Mouse (Mus musculus): ENCODE measurements at regions not wholly inside any gene's neighbourhood (a gene's known extent, or its start where the extent isn't known, plus 50 kb on each side); places are given as distances from the start of the nearest gene placed in this dataset.

- 58% methylated on average over 5 of the region's 5 CpGs for WGBS
These were observed 79.2 kb downstream of the Sox9 start for GRCm38 (mm10) chr11:112861233-112861632.

GRCm38 (mm10) chr11:112865836-112866235, 83.8 kb downstream of the Sox9 start:
- peaks cover 19% of the 10 kb centered on the region for H3K4me1 ChIP-seq
- no peak overlapping the region for H3K4me2 ChIP-seq
- no peak overlapping the region for H3K4me3 ChIP-seq (replicated peaks)
- H3K27me3 ChIP-seq (replicated peaks) = 0 out of 2 replicates have a peak, but pooled peaks cover 3% of the 10 kb centered on the region
- no peak for ATAC-seq (ENCODE audit: low FRiP score)
- WGBS = 91% methylated on average over 9 of the region's 9 CpGs
- H3K9me3 ChIP-seq (replicated peaks) = no peaks in the 10 kb centered on the region
- H3K27ac ChIP-seq (replicated peaks) = no peak overlapping the region
- no peaks in the 10 kb centered on the region for H3K36me3 ChIP-seq
- H3K9ac ChIP-seq (replicated peaks) = no peak overlapping the region

More at GRCm38 (mm10) chr11:112861233-112861632, 79.2 kb downstream of the Sox9 start:
- ATAC-seq (ENCODE audit: low FRiP score) = no peak
- peaks cover 10% of the 10 kb centered on the region for H3K4me1 ChIP-seq
- no peaks in the 10 kb centered on the region for H3K9me3 ChIP-seq (replicated peaks)
- H3K4me2 ChIP-seq = no peak overlapping the region
- H3K36me3 ChIP-seq = no peaks in the 10 kb centered on the region
- H3K4me3 ChIP-seq (replicated peaks) = no peak overlapping the region
- no peak overlapping the region for H3K27ac ChIP-seq (replicated peaks)
- no peak overlapping the region for H3K9ac ChIP-seq (replicated peaks)
- H3K27me3 ChIP-seq (replicated peaks) = 0 out of 2 replicates have a peak, but pooled peaks cover 3% of the 10 kb centered on the region

- no peak overlapping the region for H3K9ac ChIP-seq (replicated peaks)
- H3K4me2 ChIP-seq = peak overlapping the region; percentile 51
- no peaks in the 10 kb centered on the region for H3K9me3 ChIP-seq (replicated peaks)
- H3K27me3 ChIP-seq (replicated peaks) = 0 out of 2 replicates have a peak, but pooled peaks cover 3% of the 10 kb centered on the region
- peaks cover 48% of the 10 kb centered on the region for H3K4me1 ChIP-seq
- H3K27ac ChIP-seq (replicated peaks) = peak overlapping the region; percentile 63
- no peaks in the 10 kb centered on the region for H3K36me3 ChIP-seq
- 24% methylated on average over 5 of the region's 5 CpGs for WGBS
- ATAC-seq (ENCODE audit: low FRiP score) = no peak
- no peak overlapping the region for H3K4me3 ChIP-seq (replicated peaks)
These were observed 87.5 kb downstream of the Sox9 start for GRCm38 (mm10) chr11:112869571-112869970.

GRCm38 (mm10) chr11:112870201-112871035, 88.4 kb downstream of the Sox9 start:
- Histone ChIP-seq H3K4me2 (peak overlapping the region; percentile 51), H3K4me1 (peaks cover 48% of the 10 kb centered on the region), H3K27ac (replicated peaks) (peak overlapping the region; percentile 63), H3K36me3 (no peaks in the 10 kb centered on the region), H3K9me3 (replicated peaks) (no peaks in the 10 kb centered on the region), H3K27me3 (replicated peaks) (no peaks in the 10 kb centered on the region), H3K9ac (replicated peaks) (0 out of 2 replicates have a peak overlapping the region, but pooled peaks have one; percentile 17), H3K4me3 (replicated peaks) (0 out of 2 replicates have a peak overlapping the region, but pooled peaks have one; percentile 4)
- 2% methylated on average over 17 of the region's 17 CpGs for WGBS
- peak; percentile 61; the same call in 1 of the 2 replicates for ATAC-seq (ENCODE audit: low FRiP score)

GRCm38 (mm10) chr11:112872677-112873367, 90.8 kb downstream of the Sox9 start:
- H3K4me2 ChIP-seq = peak overlapping the region; percentile 11; the same call in 1 of the 2 replicates
- no peaks in the 10 kb centered on the region for H3K27me3 ChIP-seq (replicated peaks)
- H3K36me3 ChIP-seq = no peaks in the 10 kb centered on the region
- peak overlapping the region; percentile 82 for H3K27ac ChIP-seq (replicated peaks)
- 18% methylated on average over 11 of the region's 11 CpGs for WGBS
- no peak overlapping the region for H3K4me3 ChIP-seq (replicated peaks)
- H3K4me1 ChIP-seq = peaks cover 48% of the 10 kb centered on the region
- ATAC-seq (ENCODE audit: low FRiP score) = peak; percentile 67
- H3K9me3 ChIP-seq (replicated peaks) = no peaks in the 10 kb centered on the region
- no peak overlapping the region for H3K9ac ChIP-seq (replicated peaks)

GRCm38 (mm10) chr11:112874239-112874638, 92.2 kb downstream of the Sox9 start:
- Histone ChIP-seq H3K27ac (replicated peaks) (no peak overlapping the region), H3K4me1 (peaks cover 48% of the 10 kb centered on the region), H3K9ac (replicated peaks) (no peak overlapping the region), H3K4me3 (replicated peaks) (no peak overlapping the region), H3K36me3 (no peaks in the 10 kb centered on the region), H3K27me3 (replicated peaks) (no peaks in the 10 kb centered on the region), H3K4me2 (no peak overlapping the region), H3K9me3 (replicated peaks) (no peaks in the 10 kb centered on the region)
- no peak for ATAC-seq (ENCODE audit: low FRiP score)
- 80% methylated on average over 11 of the region's 11 CpGs for WGBS

- H3K36me3 ChIP-seq = no peaks in the 10 kb centered on the region
- H3K9ac ChIP-seq (replicated peaks) = no peak overlapping the region
- no peak overlapping the region for H3K4me3 ChIP-seq (replicated peaks)
- H3K27ac ChIP-seq (replicated peaks) = no peak overlapping the region
- no peaks in the 10 kb centered on the region for H3K9me3 ChIP-seq (replicated peaks)
- no peaks in the 10 kb centered on the region for H3K27me3 ChIP-seq (replicated peaks)
- no peak for ATAC-seq (ENCODE audit: low FRiP score)
- H3K4me2 ChIP-seq = no peak overlapping the region
- 40% methylated on average over 8 of the region's 8 CpGs for WGBS
- H3K4me1 ChIP-seq = peaks cover 30% of the 10 kb centered on the region
These were observed 94.2 kb downstream of the Sox9 start for GRCm38 (mm10) chr11:112876226-112876625.

GRCm38 (mm10) chr11:112878436-112878835, 96.4 kb downstream of the Sox9 start:
- H3K4me3 ChIP-seq (replicated peaks) = no peak overlapping the region
- no peaks in the 10 kb centered on the region for H3K27me3 ChIP-seq (replicated peaks)
- H3K4me1 ChIP-seq = 0 out of 2 replicates have a peak, but pooled peaks cover 8% of the 10 kb centered on the region
- no peaks in the 10 kb centered on the region for H3K36me3 ChIP-seq
- no peak overlapping the region for H3K4me2 ChIP-seq
- H3K27ac ChIP-seq (replicated peaks) = no peak overlapping the region
- H3K9ac ChIP-seq (replicated peaks) = no peak overlapping the region
- no peak for ATAC-seq (ENCODE audit: low FRiP score)
- H3K9me3 ChIP-seq (replicated peaks) = no peaks in the 10 kb centered on the region

- Histone ChIP-seq H3K4me3 (replicated peaks) (no peak overlapping the region), H3K9ac (replicated peaks) (no peak overlapping the region)
- ATAC-seq (ENCODE audit: low FRiP score) = no peak
These were observed 98.7 kb downstream of the Sox9 start for GRCm38 (mm10) chr11:112880736-112881135.

GRCm38 (mm10) chr11:112885336-112885940, 103.4 kb downstream of the Sox9 start:
- no peak; the same call in 1 of the 2 replicates for ATAC-seq (ENCODE audit: low FRiP score)
- no peaks in the 10 kb centered on the region for H3K27me3 ChIP-seq (replicated peaks)
- H3K9me3 ChIP-seq (replicated peaks) = no peaks in the 10 kb centered on the region
- H3K4me1 ChIP-seq = no peaks in the 10 kb centered on the region
- H3K9ac ChIP-seq (replicated peaks) = no peak overlapping the region
- no peak overlapping the region for H3K4me2 ChIP-seq
- no peak overlapping the region for H3K27ac ChIP-seq (replicated peaks)
- no peak overlapping the region for H3K4me3 ChIP-seq (replicated peaks)
- no peaks in the 10 kb centered on the region for H3K36me3 ChIP-seq
- 4% methylated on average over 9 of the region's 9 CpGs for WGBS

More at GRCm38 (mm10) chr11:112880736-112881135, 98.7 kb downstream of the Sox9 start:
- H3K27me3 ChIP-seq (replicated peaks) = no peaks in the 10 kb centered on the region
- no peaks in the 10 kb centered on the region for H3K4me1 ChIP-seq
- no peak overlapping the region for H3K4me2 ChIP-seq
- no peaks in the 10 kb centered on the region for H3K9me3 ChIP-seq (replicated peaks)
- H3K27ac ChIP-seq (replicated peaks) = no peak overlapping the region
- H3K36me3 ChIP-seq = no peaks in the 10 kb centered on the region
- 94% methylated on average over 3 of the region's 3 CpGs for WGBS

GRCm38 (mm10) chr11:112886139-112886538, 104.1 kb downstream of the Sox9 start:
- Histone ChIP-seq H3K4me2 (no peak overlapping the region), H3K27ac (replicated peaks) (no peak overlapping the region), H3K27me3 (replicated peaks) (no peaks in the 10 kb centered on the region), H3K4me1 (no peaks in the 10 kb centered on the region), H3K9me3 (replicated peaks) (no peaks in the 10 kb centered on the region), H3K4me3 (replicated peaks) (no peak overlapping the region), H3K9ac (replicated peaks) (no peak overlapping the region), H3K36me3 (no peaks in the 10 kb centered on the region)
- ATAC-seq (ENCODE audit: low FRiP score) = no peak
- WGBS = 58% methylated on average over 16 of the region's 16 CpGs
